Mouse (Mus musculus) cortical plate, adult 2 months (tissue): ENCODE measurements around the gene Parg. TPM values are rescaled to one million over a fixed set of nuclear protein-coding genes. Genes with fewer than 3 reads are reported as not detected.
"Not testable (repeated sequence)": the region's sequence is repeated elsewhere in the genome, so short reads cannot be mapped to it uniquely, and the experiment has no call there.

ENCODE experiments used
- H3K27ac ChIP-seq: fragments of 200-500 bp; 2 replicates; pipeline ENCODE4 v1.5.1; 2012; ENCODE audit warnings: low read length, control low read depth, inconsistent platforms; ENCODE audit not compliant: insufficient read depth
- H3K4me1 ChIP-seq: fragments of 200-500 bp; 2 replicates; pipeline ENCODE4 v1.6.1; 2011; ENCODE audit warnings: low read length; ENCODE audit not compliant: control insufficient read depth, insufficient read depth
- H3K4me3 ChIP-seq: fragments of 200-500 bp; 2 replicates; pipeline ENCODE4 v1.5.1; 2011; ENCODE audit warnings: mild to moderate bottlenecking, low read length, control low read depth; ENCODE audit not compliant: insufficient read depth
- CTCF ChIP-seq: fragments of 200-500 bp; IDR thresholded peaks from 2 replicates; pipeline ENCODE4 v1.5.1; 2011; ENCODE audit warnings: mild to moderate bottlenecking, control low read depth, low read length; ENCODE audit not compliant: insufficient read depth; ENCODE audit errors: extremely low read depth
- POLR2A ChIP-seq: fragments of 200-500 bp; IDR thresholded peaks from 2 replicates; pipeline ENCODE4 v1.6.1; 2011; ENCODE audit warnings: mild to moderate bottlenecking, low read length, control low read depth; ENCODE audit not compliant: insufficient read depth; ENCODE audit errors: extremely low read depth
- polyA plus RNA-seq: library from polyadenylated mRNA; depleted of rRNA; stranded (reverse); fragments of >200 nt; gene quantifications from 2 replicates; pipeline ENCODE4 v1.2.3, GENCODE M21; 2012

The Parg gene
- polyA plus RNA-seq, 1 experiment, result 16.7 TPM

- TF ChIP-seq CTCF, result no peak
- TF ChIP-seq POLR2A, result no peak
- no peak overlapping the region for H3K27ac ChIP-seq
- H3K4me3 ChIP-seq, result no peak overlapping the region
- H3K4me1 ChIP-seq, result peaks cover 2% of the 10 kb centered on the region; the same call in 1 of the 2 replicates
These were observed 22.2 kb upstream of the Parg start for GRCm38 (mm10) chr14:32179393-32180195.

GRCm38 (mm10) chr14:32180861-32181260 lies 20.9 kb upstream of the Parg start:
- H3K4me1 ChIP-seq, result no peaks in the 10 kb centered on the region
- no peak for TF ChIP-seq POLR2A
- no peak for TF ChIP-seq CTCF
- no peak overlapping the region for H3K27ac ChIP-seq
- H3K4me3 ChIP-seq, result no peak overlapping the region

GRCm38 (mm10) chr14:32183846-32184245 lies 17.9 kb upstream of the Parg start:
- TF ChIP-seq CTCF, result no peak
- no peak overlapping the region for H3K27ac ChIP-seq
- H3K4me3 ChIP-seq, result no peak overlapping the region
- no peaks in the 10 kb centered on the region for H3K4me1 ChIP-seq

- Histone ChIP-seq H3K27ac (no peak overlapping the region), H3K4me3 (no peak overlapping the region), H3K4me1 (no peaks in the 10 kb centered on the region)
- TF ChIP-seq POLR2A, result no peak
- TF ChIP-seq CTCF, result no peak
These were observed 10.9 kb upstream of the Parg start for GRCm38 (mm10) chr14:32190627-32191391.

- no peak for TF ChIP-seq POLR2A
- TF ChIP-seq CTCF, result no peak
- H3K4me3 ChIP-seq, result no peak overlapping the region
- H3K4me1 ChIP-seq, result no peaks in the 10 kb centered on the region
- no peak overlapping the region for H3K27ac ChIP-seq
These were observed 9.8 kb upstream of the Parg start for GRCm38 (mm10) chr14:32191926-32192325.

GRCm38 (mm10) chr14:32192437-32192836 lies 9.3 kb upstream of the Parg start:
- H3K27ac ChIP-seq, result no peak overlapping the region
- no peaks in the 10 kb centered on the region for H3K4me1 ChIP-seq
- H3K4me3 ChIP-seq, result no peak overlapping the region
- TF ChIP-seq POLR2A, result no peak
- TF ChIP-seq CTCF, result peak; percentile 73

GRCm38 (mm10) chr14:32193557-32193956 lies 8.2 kb upstream of the Parg start:
- not testable (repeated sequence) for H3K27ac ChIP-seq, H3K4me3 ChIP-seq, H3K4me1 ChIP-seq

GRCm38 (mm10) chr14:32201354-32201753 lies 395 bp upstream of the Parg start:
- peak overlapping the region; percentile 91 for H3K4me3 ChIP-seq
- no peak overlapping the region for H3K27ac ChIP-seq
- peaks cover 14% of the 10 kb centered on the region for H3K4me1 ChIP-seq
- TF ChIP-seq CTCF (no peak), POLR2A (no peak)

GRCm38 (mm10) chr14:32226601-32227000 lies 24.9 kb downstream of the Parg start:
- H3K4me3 ChIP-seq, result no peak overlapping the region
- TF ChIP-seq POLR2A (no peak), CTCF (no peak)
- H3K4me1 ChIP-seq, result no peaks in the 10 kb centered on the region
- no peak overlapping the region for H3K27ac ChIP-seq

GRCm38 (mm10) chr14:32228996-32229395 lies 27.2 kb downstream of the Parg start:
- H3K27ac ChIP-seq, result no peak overlapping the region
- TF ChIP-seq CTCF (no peak), POLR2A (no peak)
- H3K4me1 ChIP-seq, result no peaks in the 10 kb centered on the region
- no peak overlapping the region for H3K4me3 ChIP-seq
